30 mouse cellular contexts compared by ENCODE assay signal in the genomic region with DNA sequence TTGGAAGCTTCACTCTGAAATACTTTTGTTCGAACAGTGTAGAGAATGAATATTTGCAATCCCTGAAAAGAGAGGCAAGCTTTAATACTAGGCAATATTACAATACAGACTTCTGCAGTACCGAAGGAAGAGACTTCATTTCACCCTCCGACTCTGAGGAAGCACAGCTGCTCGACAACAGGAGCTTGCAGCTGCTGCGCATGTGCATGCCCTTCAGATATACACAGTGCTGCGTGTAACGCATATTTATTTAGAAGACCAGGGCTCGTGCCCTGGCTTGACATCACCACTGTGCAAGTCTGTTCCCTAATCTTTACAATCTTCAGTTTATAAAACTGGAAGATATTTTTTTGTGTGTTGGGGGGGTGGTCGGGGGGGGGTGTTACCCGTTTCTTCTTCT. TPM values are rescaled to one million over a fixed set of nuclear protein-coding genes. Genes with fewer than 3 reads are reported as not detected.
DNase-seq lines count a peak whose midpoint lies in the region; ATAC-seq and TF ChIP-seq lines count a peak whose summit lies in the region.
"Had no signal": no experiment of that assay in that cellular context is flagged by ENCODE, and none has a peak within 500 bp of the region (broad histone marks: within the 10 kb centered on the region; RNA-seq: fewer than 3 reads in every experiment).

No protein-coding gene starts in this region.

- no peaks in the 10 kb centered on the region for H3K27me3 ChIP-seq in kidney, postnatal 0 days (ENCODE audit: insufficient read depth, low read length)
- no peaks in the 10 kb centered on the region for H3K27me3 ChIP-seq in lung, embryonic 14.5 days (ENCODE audit: insufficient read depth, low read length)
- H3K27me3 ChIP-seq in stomach, embryonic 14.5 days (ENCODE audit: control insufficient read depth, insufficient read depth, low read length) = no peaks in the 10 kb centered on the region
- H3K27me3 ChIP-seq in stomach, postnatal 0 days (ENCODE audit: control insufficient read depth, insufficient read depth, low read length) = no peaks in the 10 kb centered on the region
- H3K27me3 ChIP-seq: embryonic facial prominence, embryonic 12.5 days; forebrain, embryonic 15.5 days; hindbrain, embryonic 12.5 days; limb, embryonic 15.5 days; liver, embryonic 13.5 days; megakaryocyte, embryonic 14.5 days; midbrain, embryonic 12.5 days; neural tube, embryonic 12.5 days had no signal

- no peak overlapping the region for H3K4me3 ChIP-seq in kidney, postnatal 0 days (replicated peaks; ENCODE audit: low read depth, low read length)
- H3K4me3 ChIP-seq in lung, embryonic 14.5 days (ENCODE audit: low read depth, low read length) = no peak overlapping the region
- no peak overlapping the region for H3K4me3 ChIP-seq in lung, adult 2 months (replicated peaks; ENCODE audit: extremely low read depth, low read depth, low read length)
- no peak overlapping the region for H3K4me3 ChIP-seq in stomach, embryonic 14.5 days (ENCODE audit: low read depth, low read length)
- H3K4me3 ChIP-seq in stomach, postnatal 0 days (ENCODE audit: low read depth, low read length) = no peak overlapping the region
- H3K4me3 ChIP-seq: embryonic facial prominence, embryonic 12.5 days; forebrain, embryonic 10.5 days; forebrain, embryonic 15.5 days; hindbrain, embryonic 12.5 days; left cerebral cortex, adult 2 months; limb, embryonic 15.5 days; liver, embryonic 13.5 days; megakaryocyte, embryonic 14.5 days; midbrain, embryonic 12.5 days; myocyte; neural tube, embryonic 12.5 days had no signal

- H3K4me1 ChIP-seq in kidney, postnatal 0 days (replicated peaks; ENCODE audit: insufficient read depth, low read length) = no peaks in the 10 kb centered on the region
- no peaks in the 10 kb centered on the region for H3K4me1 ChIP-seq in lung, embryonic 14.5 days (ENCODE audit: insufficient read depth)
- H3K4me1 ChIP-seq in lung, adult 2 months (ENCODE audit: control insufficient read depth, insufficient read depth, low read length) = no peaks in the 10 kb centered on the region
- no peaks in the 10 kb centered on the region for H3K4me1 ChIP-seq in stomach, embryonic 14.5 days (ENCODE audit: control insufficient read depth, insufficient read depth, low read length)
- no peaks in the 10 kb centered on the region for H3K4me1 ChIP-seq in stomach, postnatal 0 days (replicated peaks; ENCODE audit: control insufficient read depth, insufficient read depth)
- H3K4me1 ChIP-seq: embryonic facial prominence, embryonic 12.5 days; forebrain, embryonic 10.5 days; forebrain, embryonic 15.5 days; hindbrain, embryonic 12.5 days; limb, embryonic 15.5 days; midbrain, embryonic 12.5 days; neural tube, embryonic 12.5 days had no signal

- no peak for TF ChIP-seq EP300 in stomach, postnatal 0 days (optimal IDR thresholded peaks at IDR 0.05)

- H3K9me3 ChIP-seq in kidney, postnatal 0 days (replicated peaks; ENCODE audit: low read length) = no peaks in the 10 kb centered on the region
- H3K9me3 ChIP-seq in lung, embryonic 14.5 days (ENCODE audit: low read depth, low read length) = no peaks in the 10 kb centered on the region
- H3K9me3 ChIP-seq in stomach, embryonic 14.5 days (ENCODE audit: control insufficient read depth, low read depth, low read length) = no peaks in the 10 kb centered on the region
- no peaks in the 10 kb centered on the region for H3K9me3 ChIP-seq in stomach, postnatal 0 days (ENCODE audit: control insufficient read depth, low read length)
- H3K9me3 ChIP-seq: embryonic facial prominence, embryonic 12.5 days; forebrain, embryonic 10.5 days; forebrain, embryonic 15.5 days; hindbrain, embryonic 12.5 days; limb, embryonic 15.5 days; liver, embryonic 13.5 days; megakaryocyte, embryonic 14.5 days; midbrain, embryonic 12.5 days; neural tube, embryonic 12.5 days had no signal

- no peak for TF ChIP-seq CTCF in kidney, postnatal 0 days (IDR thresholded peaks at IDR 0.05; ENCODE audit: low read depth)
- no peak for TF ChIP-seq CTCF in lung, embryonic 14.5 days (IDR thresholded peaks at IDR 0.05; ENCODE audit: low read depth)
- TF ChIP-seq CTCF in lung, adult 2 months (IDR thresholded peaks at IDR 0.05; ENCODE audit: insufficient read depth, low read length) = no peak
- TF ChIP-seq CTCF in stomach, postnatal 0 days (IDR thresholded peaks at IDR 0.05; ENCODE audit: low read depth) = no peak

- H3K9ac ChIP-seq in kidney, postnatal 0 days (ENCODE audit: low read depth, low read length) = no peak overlapping the region
- no peak overlapping the region for H3K9ac ChIP-seq in lung, embryonic 14.5 days
- H3K9ac ChIP-seq in stomach, embryonic 14.5 days (replicated peaks; ENCODE audit: low read depth, low read length) = no peak overlapping the region
- H3K9ac ChIP-seq in stomach, postnatal 0 days (ENCODE audit: low read length) = no peak overlapping the region; the same call in 1 of the 2 replicates
- H3K9ac ChIP-seq: embryonic facial prominence, embryonic 12.5 days; forebrain, embryonic 15.5 days; hindbrain, embryonic 12.5 days; limb, embryonic 15.5 days; liver, embryonic 13.5 days; midbrain, embryonic 12.5 days; neural tube, embryonic 12.5 days had no signal

- H3K27ac ChIP-seq in kidney, postnatal 0 days = no peak overlapping the region; the same call in 1 of the 2 replicates
- H3K27ac ChIP-seq in lung, embryonic 14.5 days (ENCODE audit: low read depth) = no peak overlapping the region
- H3K27ac ChIP-seq in stomach, embryonic 14.5 days (ENCODE audit: low read length) = peak overlapping the region; percentile 44; the same call in 1 of the 2 replicates
- H3K27ac ChIP-seq in stomach, postnatal 0 days (replicated peaks) = no peak overlapping the region
- H3K27ac ChIP-seq: embryonic facial prominence, embryonic 12.5 days; forebrain, embryonic 10.5 days; forebrain, embryonic 15.5 days; hindbrain, embryonic 12.5 days; left cerebral cortex, adult 2 months; limb, embryonic 15.5 days; liver, embryonic 13.5 days; midbrain, embryonic 12.5 days; neural tube, embryonic 12.5 days had no signal

- no peak overlapping the region for H3K4me2 ChIP-seq in kidney, postnatal 0 days (ENCODE audit: low read length)
- H3K4me2 ChIP-seq in lung, embryonic 14.5 days = peak overlapping the region; percentile 37; the same call in 1 of the 2 replicates
- peak overlapping the region; percentile 22; the same call in 1 of the 2 replicates for H3K4me2 ChIP-seq in stomach, embryonic 14.5 days (replicated peaks; ENCODE audit: low read depth, low read length)
- H3K4me2 ChIP-seq in stomach, postnatal 0 days (replicated peaks; ENCODE audit: low read depth) = no peak overlapping the region
- H3K4me2 ChIP-seq: embryonic facial prominence, embryonic 12.5 days; forebrain, embryonic 15.5 days; heart, embryonic 11.5 days; hindbrain, embryonic 12.5 days; limb, embryonic 15.5 days; liver, embryonic 13.5 days; midbrain, embryonic 12.5 days; neural tube, embryonic 12.5 days had no signal

- no peak for ATAC-seq in kidney, postnatal 0 days (replicated peaks; ENCODE audit: low FRiP score, low read depth)
- peak; percentile 91 for ATAC-seq in lung, embryonic 14.5 days (ENCODE audit: insufficient read depth)
- ATAC-seq in stomach, embryonic 14.5 days (ENCODE audit: insufficient number of reproducible peaks, insufficient read depth, low FRiP score, low read depth) = peak; percentile 81; the same call in 1 of the 2 replicates
- ATAC-seq in stomach, postnatal 0 days (ENCODE audit: low FRiP score, low TSS enrichment) = no peak
- ATAC-seq: CD4-positive, CD25-positive, alpha-beta regulatory T cell, adult 4 months; forebrain, embryonic 15.5 days had no signal

- WGBS in kidney, postnatal 0 days = 73% methylated on average over 10 of the region's 10 CpGs
- WGBS in lung, embryonic 14.5 days = 37% methylated on average over 10 of the region's 10 CpGs
- WGBS in lung, adult 2 months = 55% methylated on average over 10 of the region's 10 CpGs
- 30% methylated on average over 10 of the region's 10 CpGs for whole genome bisulfite sequencing in stomach, embryonic 14.5 days
- WGBS in stomach, postnatal 0 days = 45% methylated on average over 10 of the region's 10 CpGs

- no peak for TF ChIP-seq POLR2A in lung, adult 2 months (IDR thresholded peaks at IDR 0.05; ENCODE audit: borderline replicate concordance, extremely low read depth, low read depth, low read length)

- DNase-seq in kidney, postnatal 0 days (ENCODE audit: low spot score) = peak; percentile 25
- no peak for DNase-seq in kidney, adult 9 months
- DNase-seq in lung, embryonic 14.5 days = peak; percentile 76
- no peak for DNase-seq in lung, adult 2 months
- no peak for DNase-seq in stomach, postnatal 0 days (ENCODE audit: low spot score)
- DNase-seq in left cerebral cortex, adult 8-10 months (ENCODE audit: low spot score in 2 of 2) = no peak
- DNase-seq: adrenal gland, postnatal 14 days; cerebellum, adult 11 months; cerebellum, adult 9-10 months; cerebellum, postnatal 36 days; gastrocnemius, postnatal 25 days; heart, adult 11 months; heart, postnatal 36 days; kidney, adult 8-10 months; liver, embryonic 13.5 days; right cerebral cortex, adult 18-20 months; spleen, adult 18-20 months had no signal

- no peaks in the 10 kb centered on the region for H3K36me3 ChIP-seq in kidney, postnatal 0 days (ENCODE audit: insufficient read depth, low read length)
- H3K36me3 ChIP-seq in lung, embryonic 14.5 days (ENCODE audit: insufficient read depth) = no peaks in the 10 kb centered on the region
- H3K36me3 ChIP-seq in stomach, embryonic 14.5 days (ENCODE audit: control insufficient read depth, insufficient read depth, low read length) = no peaks in the 10 kb centered on the region
- H3K36me3 ChIP-seq in stomach, postnatal 0 days (ENCODE audit: control insufficient read depth, insufficient read depth, low read length) = no peaks in the 10 kb centered on the region
- H3K36me3 ChIP-seq: embryonic facial prominence, embryonic 12.5 days; forebrain, embryonic 10.5 days; forebrain, embryonic 15.5 days; hindbrain, embryonic 12.5 days; limb, embryonic 15.5 days; liver, embryonic 13.5 days; midbrain, embryonic 12.5 days; neural tube, embryonic 12.5 days had no signal

RNA-seq across cellular contexts. Expression of gene Tfg, which starts 7.7 kb away (rescaled TPM):
- polyA plus RNA-seq in kidney, postnatal 0 days (2015; fragmentation: Nextera tagmentation; extraction: Ambion mirVana) = 118 and 125 TPM in 2 replicates
- polyA plus RNA-seq in lung, embryonic 14.5 days (2014; fragmentation: Nextera tagmentation; extraction: Ambion mirVana) = 147 and 148 TPM in 2 replicates
- 51.3 and 59.6 TPM in 2 replicates for polyA plus RNA-seq in lung, adult 2 months (2012; rRNA removed)
- 183 and 185 TPM in 2 replicates for polyA plus RNA-seq in stomach, embryonic 14.5 days (2014; fragmentation: Nextera tagmentation; extraction: Ambion mirVana)
- 115 and 117 TPM in 2 replicates for polyA plus RNA-seq in stomach, postnatal 0 days (2015; fragmentation: Nextera tagmentation; extraction: Ambion mirVana)
- 10 to 100 TPM; 51.8 to 59.4 (median 55.2) TPM for total RNA-seq in left cerebral cortex, adult 8-10 months (2022)

Comparison
In these comparisons a context has a peak if more than half of its experiments do, and no peak if none do; other contexts are left out.
1. ATAC-seq: peak in lung, embryonic 14.5 days (single experiment) and stomach, embryonic 14.5 days (single experiment); none in kidney, postnatal 0 days (single experiment) and stomach, postnatal 0 days (single experiment).
2. DNase-seq: peak in kidney, postnatal 0 days (single experiment) and lung, embryonic 14.5 days (single experiment); none in kidney, adult 9 months (single experiment), lung, adult 2 months (single experiment), stomach, postnatal 0 days (single experiment) and left cerebral cortex, adult 8-10 months (0 of 2).
3. H3K4me2 ChIP-seq: peak in lung, embryonic 14.5 days (single experiment) and stomach, embryonic 14.5 days (single experiment); none in kidney, postnatal 0 days (single experiment) and stomach, postnatal 0 days (single experiment).